Mouse (Mus musculus) limb, embryonic 14.5 days (tissue): Measurements from ENCODE around the gene Wapl. TPM values are rescaled to one million over a fixed set of nuclear protein-coding genes. Genes with fewer than 3 reads are reported as not detected.

Source experiments
- ATAC-seq: fragments of 200-750 bp; cut with Nextera tagmentation; 2 replicates; pipeline ENCODE4 v1.8.0; 2017; ENCODE audit warnings: low read depth, moderate number of reproducible peaks, moderate TSS enrichment; ENCODE audit not compliant: low FRiP score
- DNase-seq: peaks from one replicate; pipeline ENCODE4 v3.0.0-alpha.2; 2015; ENCODE audit warnings: low spot score
- H3K27ac ChIP-seq: fragments of 300-500 bp; sonication (generic); replicated peaks from 2 replicates; pipeline ENCODE4 v1.5.1; 2014; ENCODE audit warnings: low read depth, mild to moderate bottlenecking, low read length, moderate library complexity, mixed read lengths
- H3K27me3 ChIP-seq: fragments of 300-500 bp; sonication (generic); 2 replicates; pipeline ENCODE4 v1.6.1; 2014; ENCODE audit warnings: low read length, mixed read lengths; ENCODE audit not compliant: control insufficient read depth, insufficient read depth
- H3K36me3 ChIP-seq: fragments of 300-500 bp; sonication (generic); 2 replicates; pipeline ENCODE4 v1.6.1; 2014; ENCODE audit warnings: mild to moderate bottlenecking, low read length, moderate library complexity, mixed read lengths; ENCODE audit not compliant: control insufficient read depth, insufficient read depth
- H3K4me1 ChIP-seq: fragments of 300-500 bp; sonication (generic); 2 replicates; pipeline ENCODE4 v1.6.1; 2014; ENCODE audit warnings: antibody characterized with exemption, low read length, mixed read lengths; ENCODE audit not compliant: control insufficient read depth, insufficient read depth
- H3K4me2 ChIP-seq: fragments of 300-500 bp; sonication (generic); replicated peaks from 2 replicates; pipeline ENCODE4 v1.6.1; 2014; ENCODE audit warnings: low read depth, mild to moderate bottlenecking, low read length, moderate library complexity; ENCODE audit not compliant: severe bottlenecking
- H3K4me3 ChIP-seq: fragments of 300-500 bp; sonication (generic); replicated peaks from 2 replicates; pipeline ENCODE4 v1.5.1; 2014; ENCODE audit warnings: low read length
- H3K9ac ChIP-seq: fragments of 300-500 bp; sonication (generic); 2 replicates; pipeline ENCODE4 v1.6.1; 2014; ENCODE audit warnings: mild to moderate bottlenecking, low read depth, low read length, moderate library complexity; ENCODE audit not compliant: severe bottlenecking
- H3K9me3 ChIP-seq: fragments of 300-500 bp; sonication (generic); 2 replicates; pipeline ENCODE4 v1.6.1; 2016; ENCODE audit warnings: low read length; ENCODE audit not compliant: control insufficient read depth
- POLR2A ChIP-seq: fragments of 200-500 bp; IDR thresholded peaks from 2 replicates; pipeline ENCODE4 v1.8.0; 2012; ENCODE audit warnings: inconsistent platforms, mild to moderate bottlenecking, moderate library complexity, borderline replicate concordance; ENCODE audit not compliant: insufficient read depth, insufficient read length; ENCODE audit errors: extremely low read depth
- WGBS: fragments of 180-500 bp; shearing (Covaris S2); extraction: QIAGEN DNeasy Blood & Tissue Kit; methylation state at CpG from one replicate; pipeline ENCODE4 v1.1.7; 2014; 5-methylcytosine and 5-hydroxymethylcytosine counted together
- polyA plus RNA-seq, 2 experiments: library from polyadenylated mRNA; depleted of rRNA in 1 of 2; stranded (reverse) in 1 of 2; unstranded in 1 of 2; fragments of >200 nt; fragmentation: Nextera tagmentation in 1 of 2; extraction: Ambion mirVana in 1 of 2; gene quantifications; 2 replicates each; pipeline versions ENCODE4 v1.2.1 to v1.2.3; 2012 to 2014

Gene Wapl
- polyA plus RNA-seq, 2 experiments, result 23.5 to 28.4 TPM

- Histone ChIP-seq H3K4me2 (no peak overlapping the region), H3K27ac (no peak overlapping the region), H3K9ac (no peak overlapping the region), H3K27me3 (no peaks in the 10 kb centered on the region), H3K9me3 (no peaks in the 10 kb centered on the region), H3K4me1 (no peaks in the 10 kb centered on the region), H3K4me3 (no peak overlapping the region), H3K36me3 (no peaks in the 10 kb centered on the region)
- 66% methylated on average over 7 of the region's 7 CpGs for WGBS
- TF ChIP-seq POLR2A, result no peak
- no peak for DNase-seq
- ATAC-seq, result no peak
Measured at GRCm38 (mm10) chr14:34644140-34644539, 29.6 kb upstream of the Wapl start.

DNA sequence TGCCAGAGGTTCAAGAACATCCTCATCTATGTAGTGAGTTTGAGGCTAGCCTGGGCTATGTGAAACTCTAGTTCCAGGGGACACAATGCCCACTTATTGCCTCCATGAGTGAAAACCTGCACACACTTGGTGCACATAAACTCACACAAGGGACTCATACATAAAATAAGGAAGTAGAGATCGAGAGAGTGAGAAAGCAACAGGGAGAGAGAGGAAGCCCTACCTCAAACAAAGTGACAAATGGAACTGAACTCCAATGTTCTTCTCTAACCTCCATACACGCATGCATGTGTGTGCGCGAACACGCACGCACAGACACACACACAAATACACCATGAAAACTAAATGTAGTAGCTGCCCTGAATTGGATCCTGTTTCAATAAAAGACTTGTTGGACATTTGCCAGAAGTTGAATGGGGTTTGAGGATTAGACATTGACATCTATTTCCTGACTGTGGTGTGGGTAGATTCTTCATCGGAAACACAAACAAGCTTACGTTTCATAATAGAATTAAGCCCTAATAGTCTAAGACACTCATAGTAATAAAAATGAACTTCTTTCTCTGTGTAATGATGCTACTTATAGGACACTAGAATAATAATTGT, 25.8 kb upstream of the Wapl start:
- Histone ChIP-seq H3K9me3 (no peaks in the 10 kb centered on the region), H3K9ac (no peak overlapping the region), H3K27ac (no peak overlapping the region), H3K4me3 (no peak overlapping the region), H3K36me3 (no peaks in the 10 kb centered on the region), H3K27me3 (no peaks in the 10 kb centered on the region), H3K4me1 (no peaks in the 10 kb centered on the region), H3K4me2 (no peak overlapping the region)
- no peak for DNase-seq
- no peak for ATAC-seq
- no peak for TF ChIP-seq POLR2A
- 85% methylated on average over 8 of the region's 8 CpGs for WGBS

DNA sequence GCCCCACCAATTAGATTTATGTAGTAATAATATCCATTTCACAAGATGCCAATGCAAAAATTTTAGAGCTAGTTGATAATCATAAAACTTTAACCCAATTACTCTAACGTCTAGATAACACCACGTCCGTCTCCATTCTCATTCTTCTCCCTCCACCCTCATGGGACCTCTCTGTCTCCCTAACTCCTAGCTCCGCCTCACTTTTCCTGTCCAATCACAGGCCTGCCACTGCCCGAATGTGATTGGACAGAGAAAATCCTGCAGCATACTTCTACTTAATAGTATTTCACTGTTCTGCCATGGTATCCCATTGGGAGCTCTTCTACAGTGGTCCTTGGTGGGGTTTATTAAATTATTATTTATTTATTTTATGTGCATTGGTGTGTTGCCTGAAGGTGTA, 16.6 kb upstream of the Wapl start:
- H3K36me3 ChIP-seq, result no peaks in the 10 kb centered on the region
- WGBS, result 87% methylated on average over 5 of the region's 5 CpGs
- H3K9me3 ChIP-seq, result peaks cover 6% of the 10 kb centered on the region; the same call in 1 of the 2 replicates
- H3K4me2 ChIP-seq, result no peak overlapping the region
- ATAC-seq (no peak), DNase-seq (no peak)
- TF ChIP-seq POLR2A, result no peak
- H3K9ac ChIP-seq, result no peak overlapping the region
- no peak overlapping the region for H3K27ac ChIP-seq
- H3K4me3 ChIP-seq, result no peak overlapping the region
- H3K4me1 ChIP-seq, result no peaks in the 10 kb centered on the region
- peaks cover 23% of the 10 kb centered on the region; the same call in 1 of the 2 replicates for H3K27me3 ChIP-seq

- H3K9ac ChIP-seq, result no peak overlapping the region
- no peak overlapping the region for H3K27ac ChIP-seq
- no peak overlapping the region for H3K4me3 ChIP-seq
- peaks cover 30% of the 10 kb centered on the region for H3K27me3 ChIP-seq
- no peak overlapping the region for H3K4me2 ChIP-seq
- no peak for TF ChIP-seq POLR2A
- H3K4me1 ChIP-seq, result no peaks in the 10 kb centered on the region
- H3K36me3 ChIP-seq, result no peaks in the 10 kb centered on the region
- peaks cover 6% of the 10 kb centered on the region; the same call in 1 of the 2 replicates for H3K9me3 ChIP-seq
- ATAC-seq, result no peak
- WGBS, result 42% methylated on average over 7 of the region's 7 CpGs
- no peak for DNase-seq
Measured at GRCm38 (mm10) chr14:34660351-34660787, 13.4 kb upstream of the Wapl start.

- no peak overlapping the region for H3K27ac ChIP-seq
- no peak for DNase-seq
- peak overlapping the region; percentile 81 for H3K4me2 ChIP-seq
- H3K4me1 ChIP-seq, result no peaks in the 10 kb centered on the region
- ATAC-seq, result no peak
- WGBS, result 17% methylated on average over 22 of the region's 22 CpGs
- no peak for TF ChIP-seq POLR2A
- H3K9me3 ChIP-seq, result peaks cover 6% of the 10 kb centered on the region; the same call in 1 of the 2 replicates
- H3K36me3 ChIP-seq, result no peaks in the 10 kb centered on the region
- peak overlapping the region; percentile 48 for H3K4me3 ChIP-seq
- no peak overlapping the region for H3K9ac ChIP-seq
- peaks cover 30% of the 10 kb centered on the region for H3K27me3 ChIP-seq
Measured at GRCm38 (mm10) chr14:34660788-34661591, 12.7 kb upstream of the Wapl start.
